Mouse (Mus musculus): ENCODE results near the gene Phlpp1. TPM values are rescaled to one million over a fixed set of nuclear protein-coding genes. Genes with fewer than 3 reads are reported as not detected.

The Phlpp1 gene
- polyA plus RNA-seq, 1 experiment from 2014 or later = 2.0 TPM

DNA sequence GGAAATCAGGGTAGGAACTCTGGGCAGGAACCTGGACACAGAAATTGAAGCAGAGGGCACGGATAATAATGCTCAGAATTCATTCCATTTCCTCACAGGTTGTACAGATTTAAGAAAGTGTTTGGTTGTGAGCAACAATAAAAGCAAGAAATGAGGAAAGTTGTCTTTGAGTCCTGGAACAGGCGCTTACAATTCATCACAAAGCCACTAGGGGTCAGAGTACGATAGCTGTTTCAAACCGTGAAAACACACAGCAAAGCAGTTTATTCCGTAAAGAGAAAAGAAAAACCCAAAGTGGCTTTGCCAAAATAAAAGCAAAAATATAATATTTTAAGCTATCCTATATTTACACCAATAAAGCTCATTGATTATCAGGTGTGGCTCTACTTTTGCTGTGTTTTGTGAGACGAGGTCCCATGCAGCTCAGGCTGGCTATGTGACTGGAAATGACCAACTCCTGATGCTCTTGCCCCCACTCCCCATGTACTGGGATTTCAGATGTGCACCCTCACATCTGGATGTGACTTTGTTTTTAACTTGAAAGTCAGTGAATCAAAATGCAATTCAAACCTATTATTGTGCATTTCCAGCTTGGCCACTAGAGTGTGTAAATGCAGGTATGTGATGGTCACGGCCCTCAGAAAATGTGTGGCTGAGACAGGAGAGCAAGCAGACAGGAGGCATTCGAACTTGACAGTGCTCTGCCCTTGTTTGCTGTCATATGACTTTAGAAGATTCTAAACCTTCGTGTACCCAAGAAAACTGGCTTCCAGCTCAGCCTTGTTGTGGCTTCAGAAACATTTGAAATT lies 253.8 kb downstream of the Phlpp1 start:
- WGBS (ENCODE audit: insufficient replicate concordance) = 31% methylated on average over 9 of the region's 9 CpGs
- H3K9ac ChIP-seq = no peak overlapping the region
- H3K4me2 ChIP-seq = no peak overlapping the region
- no peak overlapping the region for H3K4me3 ChIP-seq
- no peaks in the 10 kb centered on the region for H3K36me3 ChIP-seq
- H3K4me1 ChIP-seq = no peaks in the 10 kb centered on the region
- H3K27me3 ChIP-seq (replicated peaks) = no peaks in the 10 kb centered on the region
- H3K9me3 ChIP-seq (replicated peaks) = no peaks in the 10 kb centered on the region
- H3K27ac ChIP-seq = no peak overlapping the region
- ATAC-seq = no peak

GRCm38 (mm10) chr1:106428170-106428569 lies 256.6 kb downstream of the Phlpp1 start:
- no peak overlapping the region for H3K9ac ChIP-seq
- no peak overlapping the region for H3K27ac ChIP-seq
- no peaks in the 10 kb centered on the region for H3K4me1 ChIP-seq
- no peak overlapping the region for H3K4me3 ChIP-seq
- no peaks in the 10 kb centered on the region for H3K27me3 ChIP-seq (replicated peaks)
- no peak for ATAC-seq
- no peaks in the 10 kb centered on the region for H3K36me3 ChIP-seq
- WGBS (ENCODE audit: insufficient replicate concordance) = 53% methylated on average over 8 of the region's 8 CpGs
- H3K9me3 ChIP-seq (replicated peaks) = no peaks in the 10 kb centered on the region
- no peak overlapping the region for H3K4me2 ChIP-seq

GRCm38 (mm10) chr1:106428580-106428979 lies 257.0 kb downstream of the Phlpp1 start:
- no peak for ATAC-seq
- H3K9ac ChIP-seq = no peak overlapping the region

DNA sequence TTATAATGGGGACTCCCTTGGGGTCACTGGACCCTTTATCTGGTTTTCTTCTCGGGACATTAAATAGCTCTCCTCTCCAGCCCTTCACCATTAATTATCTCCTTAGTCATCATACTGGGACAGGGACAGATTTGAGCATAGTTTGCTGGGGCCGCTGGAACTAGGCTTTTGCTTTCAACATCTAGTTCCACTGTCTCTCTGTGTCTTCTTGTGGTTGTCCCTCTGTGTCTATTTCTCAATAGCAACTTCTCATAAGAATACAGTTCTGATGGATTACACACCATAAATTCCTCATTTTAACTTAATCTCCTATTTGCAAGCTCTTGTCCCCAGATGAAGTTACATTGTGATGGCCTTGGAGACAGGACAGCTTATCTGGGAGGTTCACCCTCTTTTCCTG lies 262.0 kb downstream of the Phlpp1 start:
- H3K9me3 ChIP-seq (replicated peaks) = no peaks in the 10 kb centered on the region

More at GRCm38 (mm10) chr1:106428580-106428979, 257.0 kb downstream of the Phlpp1 start:
- Histone ChIP-seq H3K4me2 (no peak overlapping the region), H3K36me3 (no peaks in the 10 kb centered on the region), H3K9me3 (replicated peaks) (no peaks in the 10 kb centered on the region), H3K27me3 (replicated peaks) (no peaks in the 10 kb centered on the region), H3K4me1 (no peaks in the 10 kb centered on the region), H3K4me3 (no peak overlapping the region), H3K27ac (no peak overlapping the region)
- WGBS (ENCODE audit: insufficient replicate concordance) = 66% methylated on average over 4 of the region's 4 CpGs

More for the DNA sequence above, 262.0 kb downstream of the Phlpp1 start:
- Histone ChIP-seq H3K36me3 (no peaks in the 10 kb centered on the region), H3K4me2 (no peak overlapping the region), H3K27me3 (replicated peaks) (no peaks in the 10 kb centered on the region), H3K9ac (no peak overlapping the region), H3K4me1 (no peaks in the 10 kb centered on the region), H3K4me3 (no peak overlapping the region), H3K27ac (no peak overlapping the region)
- ATAC-seq = no peak
- 49% methylated on average over 2 of the region's 2 CpGs for WGBS (ENCODE audit: insufficient replicate concordance)

Other genes with a start within 250 kb of the Phlpp1 start
- 1.7 and 1.9 TPM in 2 replicates for gene Zcchc2, start 181.3 kb upstream of the Phlpp1 start, polyA plus RNA-seq (2016; fragmentation: Nextera tagmentation; extraction: Ambion mirVana)